Mouse (Mus musculus): ENCODE measurements at regions not wholly inside any gene's neighbourhood (a gene's known extent, or its start where the extent isn't known, plus 50 kb on each side); places are given as distances from the start of the nearest gene placed in this dataset.
"Not testable (repeated sequence)": the region's sequence is repeated elsewhere in the genome, so short reads cannot be mapped to it uniquely, and the experiment has no call there.

DNA sequence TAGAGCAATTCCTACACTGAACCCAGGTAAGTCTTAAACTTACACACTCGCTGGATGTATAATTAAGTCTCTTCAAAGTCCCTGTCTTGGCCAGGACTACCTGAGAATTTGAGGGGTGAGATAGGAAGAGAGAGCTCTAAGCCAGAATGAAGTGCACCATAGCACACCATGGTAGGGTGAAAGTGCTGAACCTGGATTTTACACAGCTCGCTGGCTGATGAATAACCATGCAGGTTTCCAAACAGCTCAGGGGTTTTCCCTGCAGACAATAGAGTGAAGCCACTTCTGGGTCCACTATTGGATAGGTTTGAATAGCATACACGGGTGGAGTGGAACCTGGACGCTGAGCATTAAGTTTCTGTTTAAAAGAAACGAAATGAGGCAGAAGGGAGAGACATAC is 180.7 kb upstream of the Plxna2 start:
- no peak for DNase-seq

DNA sequence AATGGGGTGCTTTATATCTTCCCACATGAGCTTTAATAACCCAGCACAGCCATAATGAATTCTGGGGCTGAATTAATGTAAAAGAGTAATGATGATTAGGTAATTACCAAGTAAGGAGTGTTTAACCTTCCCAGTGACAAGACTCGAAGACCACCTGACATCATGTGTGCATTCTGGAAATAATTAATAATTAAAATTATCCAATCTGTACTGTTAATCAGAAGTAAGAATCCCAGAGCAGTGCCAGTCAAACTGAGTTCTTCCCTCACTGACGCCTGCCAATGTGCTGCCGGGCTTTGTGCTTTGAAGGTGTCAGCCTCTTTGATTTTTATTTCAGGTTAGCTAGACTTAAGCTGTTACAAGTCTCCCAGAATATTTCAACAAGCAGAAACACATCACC is 183.0 kb upstream of the Plxna2 start:
- DNase-seq, result no peak

- no peak for DNase-seq
Measured at GRCm38 (mm10) chr1:194428586-194428985, 189.4 kb upstream of the Plxna2 start.

GRCm38 (mm10) chr1:194426293-194426692 is 191.7 kb upstream of the Plxna2 start:
- no peak for DNase-seq

DNA sequence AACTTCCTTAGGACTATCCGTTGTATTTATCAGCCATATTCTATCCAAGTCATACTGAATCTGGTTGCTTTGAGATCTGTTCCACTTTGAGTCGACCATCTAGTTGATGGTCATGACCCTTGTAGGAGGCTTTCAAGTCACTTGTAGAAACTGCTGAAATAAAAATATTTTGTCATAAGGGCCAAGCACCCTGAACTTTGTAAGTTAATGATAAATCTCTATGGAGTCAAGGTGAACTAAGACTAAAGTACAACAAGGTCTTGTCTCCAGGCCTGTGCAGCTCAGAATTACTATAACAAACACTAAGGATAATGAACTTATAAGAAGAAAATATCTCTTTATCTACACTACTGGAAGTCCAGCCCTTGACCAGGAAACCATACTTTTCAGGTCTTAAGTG is 193.8 kb upstream of the Plxna2 start:
- no peak for DNase-seq

DNA sequence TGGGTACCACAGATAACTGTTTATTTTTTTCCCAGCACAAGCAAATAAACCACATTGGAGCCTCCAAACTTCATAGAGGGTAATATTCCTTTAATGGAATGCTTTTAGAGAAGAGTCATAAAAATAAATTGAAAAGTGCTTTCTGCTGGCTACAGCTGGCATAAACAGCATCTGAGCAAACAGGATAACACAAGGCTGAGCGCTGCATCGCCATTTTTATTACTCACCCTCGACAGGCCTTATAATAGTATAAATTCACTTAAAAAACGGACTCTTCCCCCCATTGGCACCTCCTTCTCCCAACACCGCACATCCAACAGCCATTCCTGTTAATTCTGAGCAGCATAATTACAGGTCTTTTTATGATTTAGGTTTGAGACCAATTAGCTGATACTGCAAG is 205.8 kb upstream of the Plxna2 start:
- DNase-seq, result no peak

- DNase-seq, result no peak
Measured at GRCm38 (mm10) chr1:194411788-194412187, 206.2 kb upstream of the Plxna2 start.

GRCm38 (mm10) chr1:194399281-194399680 is 218.7 kb upstream of the Plxna2 start:
- DNase-seq, result peak; percentile 6

GRCm38 (mm10) chr1:194396754-194397460 is 221.1 kb upstream of the Plxna2 start:
- DNase-seq, result no peak

DNA sequence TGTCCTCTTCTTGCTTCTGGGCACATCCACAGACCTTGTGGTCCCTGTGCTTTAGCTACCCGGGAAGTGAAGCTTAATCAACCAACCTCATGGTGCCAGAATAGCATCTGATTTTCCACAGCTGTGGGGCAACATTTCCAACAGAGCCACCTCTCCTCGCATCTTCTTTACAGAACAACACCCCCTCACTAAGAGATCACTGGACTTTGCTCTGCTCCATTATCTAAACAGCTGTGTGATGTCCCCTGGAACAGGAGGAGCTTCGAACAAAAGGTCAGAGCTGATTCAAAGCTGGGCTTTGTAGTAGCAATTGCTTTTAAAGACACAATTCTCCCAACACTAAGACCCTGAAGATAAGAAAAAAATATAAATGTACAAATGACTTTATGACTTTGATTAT is 224.3 kb upstream of the Plxna2 start:
- no peak for DNase-seq

DNA sequence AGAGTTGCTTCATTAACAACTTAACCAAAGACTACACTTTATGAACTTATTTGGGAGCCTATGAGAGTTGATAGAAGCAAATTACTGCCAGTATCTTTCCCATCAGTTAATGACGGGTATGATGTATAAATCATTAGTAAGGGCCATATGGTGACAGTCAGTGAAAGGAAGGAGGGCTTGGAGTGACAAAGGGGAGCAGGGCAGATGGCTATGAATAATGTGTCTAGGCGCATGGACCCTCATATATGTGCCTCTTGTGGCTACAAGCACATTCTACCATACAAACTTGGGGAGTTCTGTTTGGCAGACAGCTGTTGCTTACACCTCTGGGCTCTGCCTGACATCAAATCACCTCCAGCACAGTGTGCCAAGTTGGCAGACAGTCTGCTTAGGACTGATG is 227.8 kb upstream of the Plxna2 start:
- DNase-seq, result no peak

GRCm38 (mm10) chr1:194378135-194378534 is 239.9 kb upstream of the Plxna2 start:
- no peak for DNase-seq

DNA sequence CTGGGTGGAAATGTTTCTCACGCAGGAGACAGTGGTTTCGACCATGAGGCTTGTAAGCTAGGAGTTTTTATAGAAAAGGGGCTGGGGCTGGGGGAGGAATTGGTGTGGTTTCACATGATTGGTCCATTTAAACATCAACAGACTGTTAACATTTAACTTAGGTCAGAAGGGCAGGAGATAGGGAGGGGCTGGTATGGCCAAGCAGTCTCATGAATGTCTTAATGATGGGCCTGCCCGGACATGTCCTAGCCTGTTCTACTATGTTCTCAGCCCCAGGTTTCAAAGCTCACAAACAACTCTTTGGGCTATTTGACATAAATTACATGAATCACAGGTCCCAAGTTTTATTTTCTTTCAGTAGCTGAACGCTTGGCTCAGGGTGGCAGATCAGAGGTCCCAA is 244.5 kb upstream of the Plxna2 start:
- DNase-seq, result not testable (repeated sequence)

DNA sequence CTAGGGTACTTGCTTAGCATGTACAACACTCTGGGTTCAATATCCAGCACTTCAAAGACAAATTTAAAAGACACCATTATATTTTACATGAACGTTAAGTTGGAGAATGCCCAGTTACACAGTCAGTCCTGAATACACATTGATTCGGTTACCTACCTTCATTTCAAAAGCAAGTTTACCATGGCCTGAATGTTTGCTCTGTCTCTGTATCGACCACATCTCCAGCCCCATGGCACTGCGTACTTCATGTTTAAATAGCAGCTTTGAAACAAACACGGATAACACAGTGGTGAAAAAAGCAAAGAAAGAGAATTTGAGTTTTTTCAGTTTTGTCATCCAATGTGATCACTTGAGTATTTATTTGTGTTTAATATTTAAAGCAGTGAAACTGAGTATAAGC is 254.1 kb upstream of the Plxna2 start:
- no peak for DNase-seq

DNA sequence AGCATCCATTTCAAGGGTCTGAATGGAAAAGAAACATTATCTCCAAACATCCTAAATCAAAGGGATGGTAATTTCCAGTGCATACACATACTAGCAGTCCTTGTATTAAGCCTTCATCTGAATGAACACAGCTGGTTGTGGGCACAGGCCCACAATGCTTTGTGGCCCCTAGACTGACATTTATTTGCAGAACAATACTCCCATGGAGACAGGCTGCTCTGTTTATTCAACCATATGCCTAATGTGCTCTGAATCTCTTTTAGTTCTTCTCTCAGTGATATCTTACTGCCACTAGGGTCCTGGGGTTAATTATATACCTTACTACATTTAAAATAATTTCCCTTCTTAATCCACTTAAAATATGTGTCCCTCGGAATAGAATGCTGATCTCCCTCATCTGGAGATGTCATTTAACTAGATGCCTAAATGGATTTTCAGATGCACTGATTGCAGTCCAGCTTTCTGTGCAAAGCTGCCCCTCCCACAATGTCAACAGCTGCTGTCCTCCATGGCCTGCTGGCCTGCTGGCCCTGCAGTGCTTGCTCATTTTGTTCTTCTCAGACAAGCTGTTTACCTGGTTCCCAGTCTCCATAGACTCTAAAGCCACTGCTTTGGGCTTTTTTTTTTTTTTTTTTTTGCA is 254.8 kb upstream of the Plxna2 start:
- no peak for DNase-seq

DNA sequence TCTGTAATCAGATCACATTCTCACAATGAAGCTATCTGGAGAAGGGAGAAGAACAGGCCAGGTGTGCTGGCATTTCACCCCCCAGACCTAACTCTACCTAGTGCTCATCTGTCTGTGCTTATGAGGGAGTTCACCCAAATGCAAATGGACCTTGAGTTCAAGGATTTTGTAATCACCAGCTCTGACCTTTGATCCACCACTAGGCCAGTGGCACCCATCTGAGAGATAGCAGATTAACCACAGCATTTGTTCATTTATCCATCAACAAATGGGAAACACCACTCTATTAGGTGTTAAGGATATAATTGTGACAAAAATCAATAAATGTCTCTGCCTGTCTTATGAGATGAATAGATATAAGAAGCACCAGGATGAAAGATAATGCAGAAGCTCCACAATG is 255.7 kb upstream of the Plxna2 start:
- DNase-seq, result no peak

- no peak for DNase-seq
Measured at GRCm38 (mm10) chr1:194361316-194361715, 256.7 kb upstream of the Plxna2 start.

- DNase-seq, result no peak
Measured at GRCm38 (mm10) chr1:194354332-194355120, 263.5 kb upstream of the Plxna2 start.

- no peak for DNase-seq
Measured at GRCm38 (mm10) chr1:194345304-194346033, 272.5 kb upstream of the Plxna2 start.

GRCm38 (mm10) chr1:194342568-194342967 is 275.4 kb upstream of the Plxna2 start:
- DNase-seq, result no peak

GRCm38 (mm10) chr1:194341758-194342157 is 276.3 kb upstream of the Plxna2 start:
- DNase-seq, result no peak

Data from adrenal gland, postnatal 25 days (tissue).